Mouse (Mus musculus): ENCODE results near the gene Fcrlb. TPM values are rescaled to one million over a fixed set of nuclear protein-coding genes. Genes with fewer than 3 reads are reported as not detected.

Gene Fcrlb
- polyA plus RNA-seq, 1 experiment from 2014 or later, result not detected

DNA sequence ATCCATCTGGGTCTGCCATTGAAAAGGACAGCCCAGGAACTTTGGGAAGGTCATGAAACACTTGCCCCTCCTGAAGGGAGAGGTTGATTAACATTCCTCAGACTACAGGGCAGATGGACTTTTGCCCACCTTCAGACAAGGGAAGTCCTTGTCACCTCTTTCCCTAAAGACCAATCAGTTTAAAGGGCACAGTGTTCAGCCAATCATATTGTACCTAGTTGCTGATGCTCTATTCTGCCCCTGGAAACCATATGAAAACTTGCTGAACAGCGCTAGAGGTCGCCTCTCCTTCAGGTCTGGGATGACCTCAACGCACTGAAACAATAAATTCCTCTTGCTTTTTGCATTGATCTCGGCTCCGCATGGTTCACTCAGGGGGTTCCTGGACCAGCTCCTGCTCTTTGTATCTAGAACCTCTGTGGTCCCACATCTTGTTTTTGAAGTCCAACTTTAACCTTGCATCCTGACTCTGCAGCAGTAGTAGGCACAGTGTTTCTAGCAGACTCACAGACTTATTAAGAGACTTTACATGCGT is 20.7 kb upstream of the Fcrlb start:
- Histone ChIP-seq H3K36me3 (no peaks in the 10 kb centered on the region), H3K9me3 (replicated peaks) (no peaks in the 10 kb centered on the region), H3K9ac (no peak overlapping the region), H3K4me1 (replicated peaks) (no peaks in the 10 kb centered on the region), H3K4me2 (no peak overlapping the region), H3K27ac (no peak overlapping the region), H3K27me3 (no peaks in the 10 kb centered on the region), H3K4me3 (no peak overlapping the region)
- WGBS, result 74% methylated on average over 6 of the region's 6 CpGs
- no peak for ATAC-seq (replicated peaks; ENCODE audit: insufficient number of reproducible peaks, insufficient read depth, low FRiP score, low read depth)

DNA sequence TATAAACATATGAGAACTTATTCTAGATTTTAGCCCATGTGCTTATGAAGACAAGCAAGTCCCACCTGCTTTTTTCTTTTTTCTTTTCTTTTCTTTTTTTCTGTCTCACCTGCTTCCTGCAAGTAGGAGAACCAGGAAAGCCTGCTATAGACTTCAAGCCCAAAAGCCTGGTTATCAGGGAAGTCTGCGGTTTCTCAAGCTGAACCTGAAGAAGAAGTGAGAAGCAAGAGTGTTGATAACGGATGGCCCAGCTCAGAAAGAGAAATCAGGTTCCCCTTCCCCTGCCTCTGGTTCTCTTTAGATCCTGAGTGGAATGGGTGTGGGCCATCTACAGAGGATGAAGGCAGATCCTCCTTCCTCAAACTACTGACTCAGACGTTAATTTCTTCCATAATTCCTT is 19.3 kb upstream of the Fcrlb start:
- Histone ChIP-seq H3K9ac (no peak overlapping the region), H3K4me3 (no peak overlapping the region), H3K9me3 (replicated peaks) (no peaks in the 10 kb centered on the region), H3K4me2 (no peak overlapping the region), H3K36me3 (no peaks in the 10 kb centered on the region), H3K27ac (no peak overlapping the region), H3K4me1 (replicated peaks) (no peaks in the 10 kb centered on the region), H3K27me3 (no peaks in the 10 kb centered on the region)
- ATAC-seq (replicated peaks; ENCODE audit: insufficient number of reproducible peaks, insufficient read depth, low FRiP score, low read depth), result no peak
- WGBS, result 69% methylated on average over 3 of the region's 3 CpGs

DNA sequence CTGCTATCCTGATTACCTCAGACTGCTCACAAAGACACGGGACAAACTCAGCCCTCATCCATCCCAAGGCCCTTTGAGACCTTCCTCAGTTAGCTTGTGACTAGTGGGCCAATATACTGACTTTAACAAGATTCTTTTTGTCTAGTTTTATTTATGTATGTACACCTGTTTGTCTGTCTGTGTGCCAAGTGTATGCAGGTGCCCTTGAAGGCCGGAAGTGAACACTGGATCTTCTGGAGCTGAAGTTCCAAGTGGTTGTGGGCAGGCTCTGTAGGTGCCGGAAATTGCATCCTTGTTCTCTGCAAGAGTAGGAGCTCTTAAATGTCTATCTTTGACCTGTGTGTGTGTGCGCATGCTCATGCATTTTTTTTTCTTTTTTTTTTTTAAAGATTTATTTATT is 16.5 kb upstream of the Fcrlb start:
- Histone ChIP-seq H3K27me3 (no peaks in the 10 kb centered on the region), H3K9ac (no peak overlapping the region), H3K4me3 (no peak overlapping the region), H3K4me1 (replicated peaks) (no peaks in the 10 kb centered on the region), H3K9me3 (replicated peaks) (no peaks in the 10 kb centered on the region), H3K4me2 (no peak overlapping the region), H3K36me3 (no peaks in the 10 kb centered on the region), H3K27ac (no peak overlapping the region)
- ATAC-seq (replicated peaks; ENCODE audit: insufficient number of reproducible peaks, insufficient read depth, low FRiP score, low read depth), result no peak
- 87% methylated on average over 4 of the region's 4 CpGs for WGBS

DNA sequence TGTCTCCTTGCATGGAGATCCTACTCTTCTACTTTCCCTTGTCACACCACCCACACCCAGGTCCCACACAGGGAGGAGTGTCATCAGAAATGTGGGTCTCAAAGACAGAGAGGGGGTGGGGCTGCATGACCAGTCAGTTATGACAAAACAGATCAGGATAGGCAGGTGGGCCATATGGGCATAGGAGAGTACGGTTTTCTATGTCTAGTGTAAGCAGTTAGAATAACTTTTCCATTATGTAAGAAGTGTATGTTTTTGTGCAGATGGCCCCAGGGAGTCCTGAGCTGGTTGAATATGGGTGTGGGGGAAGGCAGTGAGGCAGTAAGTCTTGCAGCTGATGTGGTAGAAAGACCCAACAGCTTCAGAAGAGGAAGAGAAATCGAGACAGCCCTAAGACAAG is 15.7 kb upstream of the Fcrlb start:
- no peak overlapping the region for H3K9ac ChIP-seq

DNA sequence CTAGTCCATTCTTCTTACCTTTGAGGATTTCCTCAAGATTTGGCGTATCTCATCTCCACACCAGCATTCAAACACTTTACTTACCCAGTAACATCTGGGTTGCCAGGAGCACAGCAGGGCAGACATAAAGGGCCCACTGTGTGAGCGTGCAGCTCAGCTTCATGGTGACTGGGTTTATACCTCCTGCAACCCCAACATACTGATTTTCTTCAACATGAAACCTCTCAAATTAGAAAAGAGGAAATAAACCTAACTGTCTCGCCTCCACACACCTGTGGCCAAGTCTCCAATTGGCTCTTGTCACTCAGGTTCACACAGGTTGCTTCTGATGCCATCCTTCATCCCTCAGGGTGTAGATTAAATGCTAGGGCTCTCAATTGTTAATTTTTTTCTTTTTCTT is 14.6 kb upstream of the Fcrlb start, which contains the start of gene Fcrla:
Fcrla (minus strand) TSS at position 206 of the 400 bp plus-strand sequence.
- WGBS, result 84% methylated on average over 3 of the region's 3 CpGs
- H3K9me3 ChIP-seq (replicated peaks), result no peaks in the 10 kb centered on the region
- no peaks in the 10 kb centered on the region for H3K4me1 ChIP-seq (replicated peaks)
- ATAC-seq (replicated peaks; ENCODE audit: insufficient number of reproducible peaks, insufficient read depth, low FRiP score, low read depth), result no peak
- no peak within 1 kb of the TSS for H3K27ac ChIP-seq
- H3K9ac ChIP-seq, result no peak within 1 kb of the TSS
- no peak within 1 kb of the TSS for H3K4me2 ChIP-seq
- H3K27me3 ChIP-seq, result no peaks in the 10 kb centered on the region
- H3K4me3 ChIP-seq, result no peak within 1 kb of the TSS
- H3K36me3 ChIP-seq, result no peaks in the 10 kb centered on the region

More for the DNA sequence above, 15.7 kb upstream of the Fcrlb start:
- no peak overlapping the region for H3K27ac ChIP-seq
- H3K36me3 ChIP-seq, result no peaks in the 10 kb centered on the region
- H3K4me2 ChIP-seq, result no peak overlapping the region
- no peak overlapping the region for H3K4me3 ChIP-seq
- no peaks in the 10 kb centered on the region for H3K27me3 ChIP-seq
- ATAC-seq (replicated peaks; ENCODE audit: insufficient number of reproducible peaks, insufficient read depth, low FRiP score, low read depth), result no peak
- H3K9me3 ChIP-seq (replicated peaks), result no peaks in the 10 kb centered on the region
- H3K4me1 ChIP-seq (replicated peaks), result no peaks in the 10 kb centered on the region
- WGBS, result 68% methylated on average over 2 of the region's 2 CpGs

DNA sequence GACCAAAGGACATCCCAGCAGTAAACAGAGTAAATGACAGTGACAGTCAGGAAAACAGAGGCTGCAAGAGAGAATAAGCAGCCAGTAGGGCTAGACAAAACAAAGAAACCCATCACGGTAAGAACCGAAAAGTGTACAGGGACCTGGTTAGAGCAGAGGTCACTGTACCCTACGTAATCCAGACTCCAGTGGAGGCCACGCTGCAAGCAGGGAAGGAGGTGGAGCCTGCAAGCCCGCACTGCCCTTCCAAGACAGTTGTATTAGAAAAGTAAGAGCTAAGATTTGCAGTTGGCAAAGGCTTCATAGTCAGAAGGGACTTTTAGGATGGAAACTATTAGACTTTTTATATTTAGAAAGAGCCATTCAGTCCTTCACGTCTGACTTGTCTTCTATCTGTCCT is 14.2 kb upstream of the Fcrlb start:
- no peaks in the 10 kb centered on the region for H3K36me3 ChIP-seq
- no peak overlapping the region for H3K9ac ChIP-seq
- no peak overlapping the region for H3K4me2 ChIP-seq
- H3K4me3 ChIP-seq, result no peak overlapping the region
- H3K4me1 ChIP-seq (replicated peaks), result no peaks in the 10 kb centered on the region
- no peaks in the 10 kb centered on the region for H3K27me3 ChIP-seq
- ATAC-seq (replicated peaks; ENCODE audit: insufficient number of reproducible peaks, insufficient read depth, low FRiP score, low read depth), result no peak
- H3K27ac ChIP-seq, result no peak overlapping the region
- no peaks in the 10 kb centered on the region for H3K9me3 ChIP-seq (replicated peaks)
- 53% methylated on average over 6 of the region's 6 CpGs for WGBS

DNA sequence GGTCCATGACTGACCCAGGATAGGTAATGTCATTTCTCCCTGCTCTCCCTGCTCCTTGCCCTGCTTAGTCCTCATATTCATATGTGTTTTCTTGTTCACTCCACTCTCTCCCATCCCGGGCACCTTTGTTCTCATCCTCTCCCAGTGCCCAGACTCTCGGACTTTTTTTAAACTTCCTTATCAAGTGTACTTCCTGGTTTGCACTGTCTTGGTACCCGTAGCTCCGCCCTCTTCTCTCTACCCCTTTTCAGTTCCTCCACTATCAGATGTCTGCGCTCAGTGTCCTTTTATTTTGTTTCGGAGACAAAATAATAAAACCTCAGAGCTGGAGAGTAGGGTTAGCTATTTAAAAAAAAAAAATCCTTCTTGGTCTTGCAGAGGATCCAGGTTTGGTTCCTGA is 11.7 kb upstream of the Fcrlb start:
- Histone ChIP-seq H3K9ac (no peak overlapping the region), H3K4me1 (replicated peaks) (no peaks in the 10 kb centered on the region), H3K27ac (no peak overlapping the region), H3K36me3 (no peaks in the 10 kb centered on the region), H3K27me3 (no peaks in the 10 kb centered on the region), H3K9me3 (replicated peaks) (no peaks in the 10 kb centered on the region), H3K4me2 (no peak overlapping the region), H3K4me3 (no peak overlapping the region)
- ATAC-seq (replicated peaks; ENCODE audit: insufficient number of reproducible peaks, insufficient read depth, low FRiP score, low read depth), result no peak
- WGBS, result 57% methylated on average over 6 of the region's 6 CpGs

DNA sequence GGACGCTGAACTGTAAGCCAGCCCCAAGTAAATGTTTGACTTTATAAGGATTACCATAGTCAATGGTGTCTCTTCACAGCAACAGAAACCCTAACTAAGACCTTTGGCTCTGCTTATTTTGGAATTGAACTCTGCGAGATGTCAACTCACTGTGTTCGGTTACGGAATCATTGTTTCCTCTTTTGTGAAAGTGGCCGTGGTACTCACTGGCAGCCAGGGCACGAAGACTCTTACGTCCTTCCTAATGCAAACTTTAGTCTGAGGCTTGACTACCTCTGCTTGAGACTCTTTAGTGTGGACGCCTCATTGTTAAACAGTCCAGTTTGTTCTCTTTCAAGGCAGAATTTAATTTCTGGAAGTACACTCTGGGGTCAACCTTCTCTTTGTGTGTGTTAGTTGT is 6.6 kb upstream of the Fcrlb start:
- H3K9me3 ChIP-seq (replicated peaks), result no peaks in the 10 kb centered on the region
- H3K4me3 ChIP-seq, result no peak overlapping the region
- ATAC-seq (replicated peaks; ENCODE audit: insufficient number of reproducible peaks, insufficient read depth, low FRiP score, low read depth), result no peak
- no peak overlapping the region for H3K4me2 ChIP-seq
- no peaks in the 10 kb centered on the region for H3K27me3 ChIP-seq
- 89% methylated on average over 8 of the region's 8 CpGs for WGBS
- peaks cover 11% of the 10 kb centered on the region for H3K4me1 ChIP-seq (replicated peaks)
- no peak overlapping the region for H3K9ac ChIP-seq
- H3K27ac ChIP-seq, result no peak overlapping the region
- no peaks in the 10 kb centered on the region for H3K36me3 ChIP-seq

DNA sequence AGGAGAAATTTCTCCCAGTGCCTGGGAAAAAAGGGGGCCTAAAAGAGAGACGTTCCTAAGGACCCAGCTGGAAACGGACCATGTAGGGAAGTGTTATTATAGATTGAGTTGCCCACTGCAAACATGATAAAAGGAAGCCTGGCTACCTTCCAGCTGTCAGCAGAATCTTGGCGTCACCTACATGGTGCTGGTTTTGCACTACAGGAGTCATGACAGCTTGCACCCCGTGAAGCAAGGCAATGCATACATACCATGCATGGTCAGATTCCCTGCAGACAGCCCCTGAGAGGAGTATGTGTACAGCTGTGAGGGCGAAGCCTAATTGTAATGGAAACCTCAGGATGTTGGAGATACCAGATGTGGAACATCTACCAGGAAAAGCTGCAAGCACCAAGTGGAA is 2.9 kb upstream of the Fcrlb start:
- 0 out of 2 replicates have a peak overlapping the region, but pooled peaks have one; percentile 9 for H3K4me2 ChIP-seq
- ATAC-seq (replicated peaks; ENCODE audit: insufficient number of reproducible peaks, insufficient read depth, low FRiP score, low read depth), result peak; percentile 79
- peaks cover 11% of the 10 kb centered on the region for H3K4me1 ChIP-seq (replicated peaks)
- no peak overlapping the region for H3K9ac ChIP-seq
- no peaks in the 10 kb centered on the region for H3K9me3 ChIP-seq (replicated peaks)
- H3K27me3 ChIP-seq, result peaks cover 10% of the 10 kb centered on the region
- peak overlapping the region; percentile 60 for H3K27ac ChIP-seq
- WGBS, result 21% methylated on average over 5 of the region's 5 CpGs
- H3K36me3 ChIP-seq, result no peaks in the 10 kb centered on the region
- no peak overlapping the region for H3K4me3 ChIP-seq

DNA sequence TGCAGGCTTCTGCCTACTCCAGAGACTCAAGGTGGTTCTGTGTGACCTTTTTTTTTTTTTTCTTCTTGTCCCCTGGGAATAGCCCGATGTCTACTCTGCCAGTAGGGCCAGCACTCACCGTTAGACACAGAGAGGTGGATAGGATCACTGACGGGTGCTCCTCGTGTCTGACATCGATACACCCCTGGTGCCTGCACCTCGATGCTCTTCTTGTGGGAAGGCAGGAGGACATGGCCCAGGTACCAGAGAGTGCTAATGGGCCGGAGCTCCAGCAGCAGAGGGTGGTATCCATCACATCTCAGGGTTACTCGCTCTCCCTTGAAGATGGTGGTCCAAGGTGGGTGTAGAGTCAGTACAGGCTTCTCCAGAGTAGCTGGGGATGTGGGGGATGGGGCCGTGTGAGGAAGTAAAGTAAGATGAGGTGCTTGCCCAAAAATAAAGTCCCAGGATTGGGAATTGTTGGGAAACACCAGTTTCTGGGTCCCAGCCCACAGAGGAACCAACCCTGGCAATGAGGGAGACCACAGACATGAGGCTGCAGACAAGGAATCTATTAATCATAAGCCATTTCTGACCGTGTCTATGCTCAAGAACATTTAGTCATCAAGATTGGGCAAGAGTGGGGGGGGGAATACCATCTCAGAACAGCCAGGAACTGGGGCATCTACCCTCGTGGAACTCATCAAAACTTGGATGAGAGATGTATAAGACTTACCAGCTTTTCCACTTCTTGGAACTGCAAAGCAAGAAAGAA is 657 bp downstream of the Fcrlb start:
- no peak overlapping the region for H3K4me3 ChIP-seq
- 79% methylated on average over 11 of the region's 11 CpGs for WGBS
- no peaks in the 10 kb centered on the region for H3K36me3 ChIP-seq
- H3K9ac ChIP-seq, result no peak overlapping the region
- no peak overlapping the region for H3K27ac ChIP-seq
- no peak overlapping the region for H3K4me2 ChIP-seq
- peaks cover 41% of the 10 kb centered on the region for H3K27me3 ChIP-seq
- ATAC-seq (replicated peaks; ENCODE audit: insufficient number of reproducible peaks, insufficient read depth, low FRiP score, low read depth), result no peak
- H3K4me1 ChIP-seq (replicated peaks), result peaks cover 26% of the 10 kb centered on the region
- no peaks in the 10 kb centered on the region for H3K9me3 ChIP-seq (replicated peaks)

DNA sequence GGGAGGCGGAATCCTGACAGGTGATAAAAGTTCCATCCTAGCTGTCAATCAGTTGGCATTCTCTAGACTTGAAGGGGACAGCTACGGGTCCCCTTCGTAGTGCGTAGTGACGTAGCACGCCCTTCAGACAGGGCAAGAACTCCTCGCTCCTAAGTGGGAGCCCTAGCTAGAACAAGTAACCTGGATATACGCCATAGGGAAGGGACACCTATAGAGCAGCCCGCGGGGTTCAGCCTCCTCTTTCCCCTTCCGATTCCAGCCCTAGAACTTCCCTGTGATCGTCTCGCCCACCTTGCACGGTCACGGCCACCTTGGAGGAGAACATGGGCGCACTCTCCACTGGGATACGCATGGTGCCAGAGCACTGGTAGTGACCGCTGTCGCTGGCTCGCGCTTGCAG is 4.4 kb downstream of the Fcrlb start:
- 5% methylated on average over 21 of the region's 21 CpGs for WGBS
- H3K27ac ChIP-seq, result no peak overlapping the region
- H3K4me2 ChIP-seq, result peak overlapping the region; percentile 87
- H3K4me3 ChIP-seq, result peak overlapping the region; percentile 51
- no peaks in the 10 kb centered on the region for H3K36me3 ChIP-seq
- no peaks in the 10 kb centered on the region for H3K9me3 ChIP-seq (replicated peaks)
- H3K4me1 ChIP-seq (replicated peaks), result peaks cover 15% of the 10 kb centered on the region
- peak overlapping the region; percentile 39 for H3K9ac ChIP-seq
- no peak for ATAC-seq (replicated peaks; ENCODE audit: insufficient number of reproducible peaks, insufficient read depth, low FRiP score, low read depth)
- peaks cover 63% of the 10 kb centered on the region for H3K27me3 ChIP-seq
